Mouse (Mus musculus) heart, embryonic 10.5 days (tissue): ENCODE data around the gene Zfp426. TPM values are rescaled to one million over a fixed set of nuclear protein-coding genes. Genes with fewer than 3 reads are reported as not detected.

Experiments
- DNase-seq: peaks from one replicate; pipeline ENCODE4 v3.0.0-alpha.2; 2017; ENCODE audit warnings: low spot score
- H3K27ac ChIP-seq: fragments of 300-500 bp; sonication (generic); 2 replicates; pipeline ENCODE4 v1.5.1; 2016; ENCODE audit warnings: mild to moderate bottlenecking
- H3K27me3 ChIP-seq: fragments of 300-500 bp; sonication (generic); 2 replicates; pipeline ENCODE4 v1.6.1; 2016; ENCODE audit warnings: mild to moderate bottlenecking; ENCODE audit not compliant: poor library complexity, insufficient read depth, severe bottlenecking
- H3K36me3 ChIP-seq: fragments of 300-500 bp; sonication (generic); 2 replicates; pipeline ENCODE4 v1.6.1; 2016; ENCODE audit warnings: mild to moderate bottlenecking, moderate library complexity
- H3K4me1 ChIP-seq: fragments of 300-500 bp; sonication (generic); 2 replicates; pipeline ENCODE4 v1.6.1; 2016; ENCODE audit warnings: mild to moderate bottlenecking
- H3K4me3 ChIP-seq: fragments of 300-500 bp; sonication (generic); 2 replicates; pipeline ENCODE4 v1.5.1; 2016; ENCODE audit warnings: mild to moderate bottlenecking, moderate library complexity
- H3K9me3 ChIP-seq: fragments of 300-500 bp; sonication (generic); 2 replicates; pipeline ENCODE4 v1.6.1; 2016; ENCODE audit warnings: mild to moderate bottlenecking, moderate library complexity
- WGBS: fragments of 180-500 bp; shearing (Covaris S2); methylation state at CpG from one replicate; pipeline ENCODE4 v1.1.7; 2016; 5-methylcytosine and 5-hydroxymethylcytosine counted together
- polyA plus RNA-seq: library from polyadenylated mRNA; unstranded; fragments of >200 nt; fragmentation: Nextera tagmentation; extraction: Ambion mirVana; gene quantifications from 2 replicates; pipeline ENCODE4 v1.2.1, GENCODE M21; 2016

Zfp426 gene
- polyA plus RNA-seq = 13.9 and 15.7 TPM in 2 replicates

DNA sequence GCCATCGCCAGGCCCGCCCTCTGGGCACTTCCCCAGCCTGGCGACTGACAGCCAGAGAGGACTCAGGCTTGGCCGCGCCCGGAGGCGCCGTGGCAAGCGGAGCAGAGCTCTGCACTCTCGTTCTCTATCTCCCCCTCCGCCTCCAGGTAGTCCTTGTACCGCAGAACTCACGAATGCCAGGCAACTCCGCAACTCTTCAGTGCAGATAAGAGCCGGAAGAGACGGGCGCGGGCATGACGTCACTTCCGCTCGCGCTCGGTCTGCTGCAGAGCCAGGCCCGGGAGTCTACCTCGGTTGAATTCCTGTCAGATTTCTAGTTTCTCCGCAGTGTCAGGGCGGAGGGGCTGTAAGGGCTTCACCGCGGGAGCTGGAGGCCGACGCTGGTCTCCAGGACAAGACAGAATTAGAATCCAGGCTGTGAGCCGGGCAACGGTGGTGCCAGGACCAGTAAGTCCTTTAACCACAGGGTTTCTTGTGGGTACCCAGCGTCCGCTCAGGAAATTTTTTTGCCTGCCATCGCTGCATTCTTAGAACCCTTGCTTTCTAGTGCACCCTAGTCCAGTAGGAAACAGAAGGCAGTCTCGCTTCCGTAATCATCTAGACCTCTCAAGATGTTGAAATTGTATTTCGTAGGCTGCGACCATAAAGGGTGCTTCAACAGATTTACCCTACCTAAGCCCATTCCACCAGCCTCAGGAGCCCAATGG is at the start of gene Zfp426:
Gene Zfp426, minus strand, starts transcription at position 220 of the 707 bp plus-strand sequence.
- Histone ChIP-seq H3K27ac (peak within 1 kb of the TSS; percentile 98), H3K9me3 (no peaks in the 10 kb centered on the region), H3K4me1 (peaks cover 12% of the 10 kb centered on the region), H3K4me3 (peak within 1 kb of the TSS; percentile 93), H3K27me3 (no peaks in the 10 kb centered on the region), H3K36me3 (peaks cover 29% of the 10 kb centered on the region)
- peak; percentile 95 for DNase-seq
- 1% methylated on average over 40 of the region's 40 CpGs for WGBS

GRCm38 (mm10) chr9:20536598-20536997 is 44.1 kb upstream of the Zfp426 start:
- H3K27me3 ChIP-seq = no peaks in the 10 kb centered on the region; the same call in 1 of the 2 replicates
- H3K4me1 ChIP-seq = no peaks in the 10 kb centered on the region
- no peak overlapping the region for H3K27ac ChIP-seq
- WGBS = 93% methylated on average over 2 of the region's 2 CpGs
- no peak overlapping the region for H3K4me3 ChIP-seq
- no peaks in the 10 kb centered on the region for H3K36me3 ChIP-seq
- H3K9me3 ChIP-seq = no peaks in the 10 kb centered on the region
- DNase-seq = no peak

- Histone ChIP-seq H3K36me3 (no peaks in the 10 kb centered on the region), H3K4me3 (no peak overlapping the region), H3K4me1 (no peaks in the 10 kb centered on the region), H3K27me3 (no peaks in the 10 kb centered on the region; the same call in 1 of the 2 replicates), H3K27ac (no peak overlapping the region), H3K9me3 (no peaks in the 10 kb centered on the region)
- DNase-seq = no peak
- WGBS = 76% methylated on average over 8 of the region's 8 CpGs
These were observed 41.9 kb upstream of the Zfp426 start for GRCm38 (mm10) chr9:20534326-20534926.

DNA sequence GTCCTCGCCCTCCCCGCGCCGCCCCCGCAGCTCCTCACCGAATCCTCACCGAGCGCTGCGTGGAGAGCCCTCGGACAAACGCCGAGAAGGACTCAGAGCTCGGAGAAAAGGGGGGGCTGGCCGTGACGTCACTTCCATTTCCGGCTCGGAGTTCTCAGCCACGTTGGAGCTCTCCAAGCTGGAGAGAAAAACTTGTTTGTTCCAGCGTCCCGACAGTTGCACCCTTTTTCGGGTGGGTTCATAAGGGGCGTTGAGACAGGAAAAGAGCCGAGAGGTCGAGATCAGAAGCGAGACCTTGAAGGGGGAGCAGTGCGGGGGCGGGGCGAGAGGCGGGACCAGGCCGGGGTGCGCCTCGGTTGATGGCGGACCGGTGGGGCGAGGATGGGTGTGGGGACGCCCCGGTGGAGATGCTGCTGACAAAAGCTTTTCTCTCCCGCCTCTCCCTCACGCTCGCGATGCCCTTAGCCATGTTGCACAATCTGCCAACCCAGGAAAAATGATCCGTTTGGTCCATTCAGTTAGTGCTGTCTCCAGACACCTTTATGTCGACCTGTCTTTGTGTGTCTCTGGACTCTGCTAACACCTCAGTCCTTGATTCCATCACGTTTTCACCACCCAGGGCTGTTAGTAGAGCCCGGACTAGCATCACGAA is 28.9 kb upstream of the Zfp426 start, which contains the start of gene Zfp266:
Gene Zfp266, minus strand, starts transcription at position 112 of the 652 bp plus-strand sequence.
- Histone ChIP-seq H3K4me3 (peak within 1 kb of the TSS; percentile 84), H3K9me3 (no peaks in the 10 kb centered on the region)
- under 1% methylated on average over 46 of the region's 46 CpGs for WGBS

DNA sequence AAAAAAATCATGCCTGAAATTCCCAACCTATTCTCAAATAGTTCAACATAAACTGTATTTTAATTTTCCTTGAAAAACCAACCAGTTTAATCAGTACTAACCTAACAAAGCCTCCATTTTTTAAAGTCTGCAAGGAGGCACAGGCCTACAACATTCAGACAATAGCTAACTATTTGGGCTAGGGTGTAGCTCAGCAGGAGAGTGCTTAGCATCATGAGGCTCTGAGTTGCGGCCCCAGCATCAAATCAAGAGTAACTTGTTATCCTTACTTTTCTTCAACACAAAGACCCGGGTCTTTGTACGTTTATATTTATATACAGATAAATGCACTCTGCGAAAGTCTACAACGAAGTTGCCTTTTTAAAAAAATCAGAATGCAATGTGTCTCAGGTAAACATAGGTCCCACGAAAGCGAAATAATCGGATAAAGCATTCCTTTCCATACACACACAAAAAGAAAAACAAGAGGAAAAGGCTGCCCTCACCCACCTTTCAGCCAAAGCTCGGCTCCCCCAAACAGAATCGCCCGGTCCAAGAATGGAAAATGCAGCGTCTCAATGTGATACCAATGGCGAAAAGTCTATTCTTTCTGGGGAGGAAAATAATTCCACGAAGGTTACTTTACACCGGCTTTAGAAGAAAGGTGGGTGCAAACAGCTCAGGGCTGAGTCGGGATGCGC is 28.1 kb upstream of the Zfp426 start:
- no peak for DNase-seq
- H3K27me3 ChIP-seq = no peaks in the 10 kb centered on the region
- WGBS = under 1% methylated on average over 17 of the region's 17 CpGs
- peak overlapping the region; percentile 84 for H3K4me3 ChIP-seq
- peaks cover 16% of the 10 kb centered on the region for H3K4me1 ChIP-seq
- H3K9me3 ChIP-seq = no peaks in the 10 kb centered on the region
- H3K27ac ChIP-seq = peak overlapping the region; percentile 96
- peaks cover 27% of the 10 kb centered on the region for H3K36me3 ChIP-seq

More for the DNA sequence above, 28.9 kb upstream of the Zfp426 start, which contains the start of gene Zfp266:
- H3K4me1 ChIP-seq = peaks cover 16% of the 10 kb centered on the region
- DNase-seq = peak; percentile 95
- H3K27me3 ChIP-seq = no peaks in the 10 kb centered on the region
- peaks cover 19% of the 10 kb centered on the region for H3K36me3 ChIP-seq
- peak within 1 kb of the TSS; percentile 96 for H3K27ac ChIP-seq

- WGBS = 15% methylated on average over 4 of the region's 4 CpGs
- H3K4me1 ChIP-seq = peaks cover 16% of the 10 kb centered on the region
- no peaks in the 10 kb centered on the region for H3K9me3 ChIP-seq
- DNase-seq = no peak
- peak overlapping the region; percentile 96; the same call in 1 of the 2 replicates for H3K27ac ChIP-seq
- peak overlapping the region; percentile 84 for H3K4me3 ChIP-seq
- H3K27me3 ChIP-seq = no peaks in the 10 kb centered on the region
- H3K36me3 ChIP-seq = peaks cover 34% of the 10 kb centered on the region
These were observed 27.4 kb upstream of the Zfp426 start for GRCm38 (mm10) chr9:20519949-20520348.

GRCm38 (mm10) chr9:20518708-20519107 is 26.2 kb upstream of the Zfp426 start:
- Histone ChIP-seq H3K4me3 (no peak overlapping the region), H3K27ac (no peak overlapping the region), H3K4me1 (peaks cover 16% of the 10 kb centered on the region), H3K36me3 (peaks cover 44% of the 10 kb centered on the region), H3K27me3 (no peaks in the 10 kb centered on the region), H3K9me3 (no peaks in the 10 kb centered on the region)
- no peak for DNase-seq
- 87% methylated on average over 4 of the region's 4 CpGs for WGBS

GRCm38 (mm10) chr9:20517727-20518126 is 25.2 kb upstream of the Zfp426 start:
- H3K9me3 ChIP-seq = no peaks in the 10 kb centered on the region
- H3K27ac ChIP-seq = no peak overlapping the region
- 97% methylated on average over 1 of the region's 1 CpGs for WGBS
- H3K4me1 ChIP-seq = peaks cover 16% of the 10 kb centered on the region
- H3K27me3 ChIP-seq = no peaks in the 10 kb centered on the region
- H3K4me3 ChIP-seq = no peak overlapping the region
- H3K36me3 ChIP-seq = peaks cover 49% of the 10 kb centered on the region
- DNase-seq = no peak

- WGBS = 82% methylated on average over 3 of the region's 3 CpGs
- H3K27me3 ChIP-seq = no peaks in the 10 kb centered on the region
- no peak overlapping the region for H3K4me3 ChIP-seq
- H3K4me1 ChIP-seq = peaks cover under 1% of the 10 kb centered on the region; the same call in 1 of the 2 replicates
- no peaks in the 10 kb centered on the region for H3K9me3 ChIP-seq
- DNase-seq = no peak
- H3K27ac ChIP-seq = no peak overlapping the region
- peaks cover 59% of the 10 kb centered on the region for H3K36me3 ChIP-seq
These were observed 21.5 kb upstream of the Zfp426 start for GRCm38 (mm10) chr9:20514016-20514415.

DNA sequence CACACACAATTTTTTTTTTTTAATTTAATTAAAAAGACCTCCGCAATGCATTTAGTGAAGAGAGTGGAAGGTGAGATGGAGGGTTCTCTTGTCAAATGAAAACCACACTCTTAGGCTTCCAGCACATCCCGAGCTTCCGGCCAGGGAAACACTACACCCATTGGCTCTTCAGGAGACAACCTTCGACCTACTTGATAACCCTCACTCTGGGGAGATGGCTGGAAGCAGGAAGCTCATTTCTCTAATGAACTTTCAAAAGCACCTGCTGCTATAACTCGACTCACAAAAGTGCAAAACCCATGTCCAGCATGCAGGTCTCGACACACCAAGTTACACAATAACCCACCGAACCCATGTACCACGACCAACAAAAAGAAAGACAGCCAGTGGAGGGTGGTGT is 20.2 kb upstream of the Zfp426 start:
- Histone ChIP-seq H3K4me3 (no peak overlapping the region), H3K27ac (no peak overlapping the region), H3K4me1 (no peaks in the 10 kb centered on the region), H3K9me3 (no peaks in the 10 kb centered on the region), H3K27me3 (no peaks in the 10 kb centered on the region), H3K36me3 (peaks cover 61% of the 10 kb centered on the region)
- no peak for DNase-seq
- 80% methylated on average over 8 of the region's 8 CpGs for WGBS

GRCm38 (mm10) chr9:20511645-20512044 is 19.1 kb upstream of the Zfp426 start:
- Histone ChIP-seq H3K4me1 (no peaks in the 10 kb centered on the region), H3K36me3 (peaks cover 64% of the 10 kb centered on the region), H3K27ac (no peak overlapping the region), H3K4me3 (no peak overlapping the region), H3K9me3 (no peaks in the 10 kb centered on the region), H3K27me3 (no peaks in the 10 kb centered on the region)
- DNase-seq = no peak
- WGBS = 83% methylated on average over 4 of the region's 4 CpGs

DNA sequence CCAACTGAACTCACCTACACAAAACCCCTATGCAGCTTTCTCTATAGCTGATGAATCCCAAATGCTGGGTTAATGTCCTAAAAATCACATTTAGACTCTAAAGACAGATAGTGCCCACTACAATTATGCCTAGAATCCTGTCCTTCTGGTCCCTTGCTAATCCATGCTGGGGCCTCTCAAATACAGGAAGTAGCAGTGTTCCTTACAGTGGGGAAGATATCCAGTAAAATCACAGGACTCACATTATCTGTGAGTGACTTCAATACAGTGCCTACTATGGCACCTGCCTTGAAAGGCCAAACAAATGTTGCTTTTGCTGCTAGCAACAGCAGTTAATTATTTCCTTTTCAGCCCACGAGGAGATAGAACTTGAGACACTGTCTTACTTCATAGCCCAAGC is 17.8 kb upstream of the Zfp426 start:
- peaks cover 65% of the 10 kb centered on the region for H3K36me3 ChIP-seq
- WGBS = 69% methylated on average over 1 of the region's 1 CpGs
- DNase-seq = no peak
- H3K4me1 ChIP-seq = no peaks in the 10 kb centered on the region
- no peak overlapping the region for H3K4me3 ChIP-seq
- no peaks in the 10 kb centered on the region for H3K27me3 ChIP-seq
- H3K9me3 ChIP-seq = no peaks in the 10 kb centered on the region
- no peak overlapping the region for H3K27ac ChIP-seq
